Mouse (Mus musculus): ENCODE results near the gene Nop9.
A peak's percentile ranks its signal among the peaks of the same experiment; 100 is the strongest.

Gene Nop9

GRCm38 (mm10) chr14:55745180-55745860 lies at the start of gene Nop9, which contains the start of gene Dhrs1:
Gene Nop9 (plus strand): TSS chr14:55745693.
Gene Dhrs1 (minus strand): TSS chr14:55745690.
- peak; percentile 94 for DNase-seq

GRCm38 (mm10) chr14:55697226-55697625 lies 48.3 kb upstream of the Nop9 start:
- no peak for DNase-seq

GRCm38 (mm10) chr14:55701131-55701530 lies 44.4 kb upstream of the Nop9 start:
- no peak for DNase-seq

GRCm38 (mm10) chr14:55702761-55703160 lies 42.7 kb upstream of the Nop9 start:
- no peak for DNase-seq

- no peak for DNase-seq
Measured at GRCm38 (mm10) chr14:55706051-55706600, 39.4 kb upstream of the Nop9 start.

GRCm38 (mm10) chr14:55707397-55707796 lies 38.1 kb upstream of the Nop9 start:
- peak; percentile 44 for DNase-seq

- no peak for DNase-seq
Measured at GRCm38 (mm10) chr14:55709509-55709908, 36.0 kb upstream of the Nop9 start.

- no peak for DNase-seq
Measured at GRCm38 (mm10) chr14:55711786-55712185, 33.7 kb upstream of the Nop9 start.

GRCm38 (mm10) chr14:55713007-55713728 lies 32.3 kb upstream of the Nop9 start:
- peak; percentile 65 for DNase-seq

GRCm38 (mm10) chr14:55713729-55714122 lies 31.8 kb upstream of the Nop9 start, which contains the start of gene Tgm1:
Gene Tgm1 (minus strand): TSS chr14:55713926.
- no peak for DNase-seq

GRCm38 (mm10) chr14:55714893-55715292 lies 30.6 kb upstream of the Nop9 start:
- no peak for DNase-seq

GRCm38 (mm10) chr14:55716271-55716670 lies 29.2 kb upstream of the Nop9 start:
- no peak for DNase-seq

GRCm38 (mm10) chr14:55716884-55717283 lies 28.6 kb upstream of the Nop9 start:
- no peak for DNase-seq

- DNase-seq: no peak
Measured at GRCm38 (mm10) chr14:55719737-55720136, 25.8 kb upstream of the Nop9 start.

- no peak for DNase-seq
Measured at GRCm38 (mm10) chr14:55720666-55721065, 24.8 kb upstream of the Nop9 start.

GRCm38 (mm10) chr14:55721076-55721475 lies 24.4 kb upstream of the Nop9 start:
- no peak for DNase-seq

GRCm38 (mm10) chr14:55721700-55722437 lies 23.6 kb upstream of the Nop9 start, which contains the start of gene Rabggta:
Gene Rabggta (minus strand): TSS chr14:55722263.
- peak; percentile 95 for DNase-seq

- no peak for DNase-seq
Measured at GRCm38 (mm10) chr14:55722438-55722945, 23.0 kb upstream of the Nop9 start.

- DNase-seq: peak; percentile 40
Measured at GRCm38 (mm10) chr14:55723433-55723832, 22.1 kb upstream of the Nop9 start.

GRCm38 (mm10) chr14:55724411-55724871 lies 21.1 kb upstream of the Nop9 start:
- DNase-seq: peak; percentile 23

GRCm38 (mm10) chr14:55726261-55726660 lies 19.2 kb upstream of the Nop9 start:
- DNase-seq: no peak

GRCm38 (mm10) chr14:55727889-55728685 lies 17.4 kb upstream of the Nop9 start:
- no peak for DNase-seq

Data from liver (tissue).